Mouse (Mus musculus) stomach, embryonic 15.5 days (tissue): ENCODE results near the gene Gm21981. TPM values are rescaled to one million over a fixed set of nuclear protein-coding genes. Genes with fewer than 3 reads are reported as not detected.

Experiments used
- ATAC-seq: fragments of 200-750 bp; cut with Nextera tagmentation; 2 replicates; pipeline ENCODE4 v1.8.0; 2017; ENCODE audit warnings: low read depth, moderate number of reproducible peaks, moderate TSS enrichment; ENCODE audit not compliant: insufficient read depth, low FRiP score
- H3K27ac ChIP-seq: fragments of 300-500 bp; sonication (generic); 2 replicates; pipeline ENCODE4 v1.5.1; 2015; ENCODE audit warnings: mild to moderate bottlenecking, inconsistent platforms
- H3K27me3 ChIP-seq: fragments of 300-500 bp; sonication (generic); replicated peaks from 2 replicates; pipeline ENCODE4 v1.6.1; 2015; ENCODE audit warnings: inconsistent platforms
- H3K36me3 ChIP-seq: fragments of 300-500 bp; sonication (generic); 2 replicates; pipeline ENCODE4 v1.6.1; 2015; ENCODE audit warnings: inconsistent platforms
- H3K4me1 ChIP-seq: fragments of 300-500 bp; sonication (generic); 2 replicates; pipeline ENCODE4 v1.6.1; 2015; ENCODE audit warnings: inconsistent platforms
- H3K4me2 ChIP-seq: fragments of 300-500 bp; sonication (generic); 2 replicates; pipeline ENCODE4 v1.6.1; 2015; ENCODE audit warnings: mild to moderate bottlenecking, inconsistent platforms
- H3K4me3 ChIP-seq: fragments of 300-500 bp; sonication (generic); replicated peaks from 2 replicates; pipeline ENCODE4 v1.5.1; 2015; ENCODE audit warnings: inconsistent platforms
- H3K9ac ChIP-seq: fragments of 300-500 bp; sonication (generic); 2 replicates; pipeline ENCODE4 v1.6.1; 2015; ENCODE audit warnings: inconsistent platforms
- H3K9me3 ChIP-seq: fragments of 300-500 bp; sonication (generic); 2 replicates; pipeline ENCODE4 v1.6.1; 2016; ENCODE audit warnings: inconsistent platforms
- WGBS: fragments of 180-500 bp; shearing (Covaris S2); methylation state at CpG from one replicate; pipeline ENCODE4 v1.1.7; 2015; 5-methylcytosine and 5-hydroxymethylcytosine counted together
- polyA plus RNA-seq: library from polyadenylated mRNA; unstranded; fragments of >200 nt; fragmentation: Nextera tagmentation; extraction: Ambion mirVana; gene quantifications from 2 replicates; pipeline ENCODE4 v1.2.1, GENCODE M21; 2015

Gm21981 gene
- 0.19 and 0.27 TPM in 2 replicates for polyA plus RNA-seq

GRCm38 (mm10) chr17:47694442-47694502 lies at the start of gene Gm21981:
TSS of gene Gm21981 (minus strand) at chr17:47694455.
- ATAC-seq = no peak
- 0% methylated on average over 3 of the region's 3 CpGs for WGBS
- H3K9me3 ChIP-seq = no peaks in the 10 kb centered on the region
- H3K9ac ChIP-seq = peak within 1 kb of the TSS; percentile 42
- peak within 1 kb of the TSS; percentile 65; the same call in 1 of the 2 replicates for H3K27ac ChIP-seq
- peak within 1 kb of the TSS; percentile 78 for H3K4me3 ChIP-seq
- peaks cover 12% of the 10 kb centered on the region for H3K4me1 ChIP-seq
- no peaks in the 10 kb centered on the region for H3K27me3 ChIP-seq
- no peaks in the 10 kb centered on the region for H3K36me3 ChIP-seq
- H3K4me2 ChIP-seq = peak within 1 kb of the TSS; percentile 95

GRCm38 (mm10) chr17:47742991-47743734 lies 48.9 kb upstream of the Gm21981 start:
- Histone ChIP-seq H3K36me3 (no peaks in the 10 kb centered on the region), H3K4me3 (no peak overlapping the region), H3K4me2 (no peak overlapping the region), H3K4me1 (peaks cover 12% of the 10 kb centered on the region), H3K9ac (no peak overlapping the region), H3K9me3 (no peaks in the 10 kb centered on the region), H3K27me3 (no peaks in the 10 kb centered on the region), H3K27ac (no peak overlapping the region)
- no peak for ATAC-seq
- 40% methylated on average over 16 of the region's 16 CpGs for WGBS

DNA sequence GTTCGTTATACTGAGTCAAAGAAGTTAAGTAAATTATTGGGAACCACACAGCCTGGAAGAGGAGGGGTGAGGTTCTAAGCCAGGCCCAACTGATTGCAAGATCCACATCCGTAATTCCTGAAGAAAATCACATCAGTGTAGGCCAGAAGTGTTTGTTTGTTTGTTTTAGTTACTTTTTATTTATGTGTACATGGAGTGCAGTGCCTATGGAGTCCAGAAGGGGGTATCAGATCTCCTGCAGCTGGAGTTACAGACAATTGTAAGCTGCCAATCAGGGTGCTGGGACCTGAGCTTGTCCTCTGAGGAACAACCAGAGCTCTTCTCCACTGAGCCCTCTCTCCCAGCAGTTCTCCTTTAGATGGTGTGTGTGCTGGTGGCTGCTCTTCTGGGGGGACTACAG lies 45.9 kb upstream of the Gm21981 start:
- H3K4me1 ChIP-seq = peaks cover 17% of the 10 kb centered on the region
- H3K9ac ChIP-seq = no peak overlapping the region
- H3K27me3 ChIP-seq = no peaks in the 10 kb centered on the region
- H3K4me2 ChIP-seq = no peak overlapping the region
- no peak overlapping the region for H3K27ac ChIP-seq
- no peaks in the 10 kb centered on the region for H3K36me3 ChIP-seq
- H3K4me3 ChIP-seq = no peak overlapping the region
- no peaks in the 10 kb centered on the region for H3K9me3 ChIP-seq
- ATAC-seq = no peak
- 87% methylated on average over 2 of the region's 2 CpGs for WGBS

GRCm38 (mm10) chr17:47738879-47739798 lies 44.9 kb upstream of the Gm21981 start:
- H3K4me1 ChIP-seq = peaks cover 17% of the 10 kb centered on the region
- peak overlapping the region; percentile 77 for H3K4me3 ChIP-seq
- peak overlapping the region; percentile 18; the same call in 1 of the 2 replicates for H3K9ac ChIP-seq
- H3K27me3 ChIP-seq = no peaks in the 10 kb centered on the region
- no peak for ATAC-seq
- H3K9me3 ChIP-seq = no peaks in the 10 kb centered on the region
- 0 out of 2 replicates have a peak overlapping the region, but pooled peaks have one; percentile 78 for H3K27ac ChIP-seq
- 18% methylated on average over 20 of the region's 20 CpGs for WGBS
- H3K4me2 ChIP-seq = peak overlapping the region; percentile 99
- H3K36me3 ChIP-seq = no peaks in the 10 kb centered on the region

DNA sequence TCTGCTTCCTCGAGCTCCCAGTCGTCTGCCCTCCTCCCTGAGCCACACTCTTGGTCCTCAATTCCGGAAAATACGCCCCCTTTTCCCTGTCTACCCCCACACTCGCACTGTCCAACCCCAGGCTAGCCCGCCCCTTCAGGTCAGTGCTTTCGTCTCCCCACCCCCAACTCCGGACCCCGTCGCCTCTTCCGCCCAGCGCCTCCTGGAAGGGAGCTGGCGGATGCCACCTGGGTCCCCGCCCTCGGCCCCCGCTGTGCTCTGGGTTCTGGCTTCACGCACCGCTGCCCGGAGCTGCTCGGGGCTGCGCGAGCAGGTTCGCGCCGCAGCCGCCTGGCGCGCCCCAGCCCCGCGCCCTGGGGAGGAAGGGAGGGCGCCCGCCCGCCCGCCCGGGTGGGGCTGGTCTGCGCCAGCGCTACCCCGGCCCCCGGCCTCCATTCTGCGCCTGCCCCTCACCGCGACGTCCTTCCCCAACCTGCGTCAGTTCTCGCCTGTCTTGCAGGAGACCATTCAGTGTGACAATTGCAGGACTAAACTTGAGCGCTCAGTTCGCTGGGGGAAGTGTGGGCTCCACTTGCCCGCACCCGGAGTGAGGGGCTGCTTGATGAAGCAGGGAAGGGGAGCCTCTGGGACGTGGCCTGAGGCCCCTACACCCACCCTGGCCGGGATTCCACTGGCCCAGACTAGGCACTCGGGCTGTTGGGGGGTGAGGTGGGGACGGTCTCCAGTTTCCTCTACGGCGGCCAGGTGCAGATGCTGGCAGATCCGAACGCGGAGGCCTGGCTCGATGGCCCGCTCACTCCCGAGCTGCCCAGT lies 44.0 kb upstream of the Gm21981 start:
- Histone ChIP-seq H3K27ac (peak overlapping the region; percentile 78), H3K9ac (peak overlapping the region; percentile 48), H3K4me1 (peaks cover 17% of the 10 kb centered on the region), H3K4me2 (peak overlapping the region; percentile 99), H3K36me3 (no peaks in the 10 kb centered on the region), H3K9me3 (no peaks in the 10 kb centered on the region), H3K27me3 (no peaks in the 10 kb centered on the region), H3K4me3 (peak overlapping the region; percentile 77)
- ATAC-seq = peak; percentile 38
- 1% methylated on average over 57 of the region's 61 CpGs for WGBS

GRCm38 (mm10) chr17:47737271-47738065 lies 43.2 kb upstream of the Gm21981 start:
- H3K36me3 ChIP-seq = no peaks in the 10 kb centered on the region
- H3K27me3 ChIP-seq = no peaks in the 10 kb centered on the region
- H3K9me3 ChIP-seq = no peaks in the 10 kb centered on the region
- peak overlapping the region; percentile 99 for H3K4me2 ChIP-seq
- peak overlapping the region; percentile 78 for H3K27ac ChIP-seq
- peak; percentile 91 for ATAC-seq
- peak overlapping the region; percentile 58 for H3K9ac ChIP-seq
- WGBS = 0% methylated on average over 46 of the region's 60 CpGs
- H3K4me3 ChIP-seq = peak overlapping the region; percentile 77
- H3K4me1 ChIP-seq = peaks cover 17% of the 10 kb centered on the region

- no peaks in the 10 kb centered on the region for H3K9me3 ChIP-seq
- H3K4me2 ChIP-seq = peak within 1 kb of the TSS; percentile 99
- peak within 1 kb of the TSS; percentile 77 for H3K4me3 ChIP-seq
- peak within 1 kb of the TSS; percentile 58 for H3K9ac ChIP-seq
- peaks cover 17% of the 10 kb centered on the region for H3K4me1 ChIP-seq
- H3K36me3 ChIP-seq = no peaks in the 10 kb centered on the region
- under 1% methylated on average over 38 of the region's 47 CpGs for WGBS
- peak; percentile 59 for ATAC-seq
- no peaks in the 10 kb centered on the region for H3K27me3 ChIP-seq
- H3K27ac ChIP-seq = peak within 1 kb of the TSS; percentile 78
Observed at GRCm38 (mm10) chr17:47736856-47737255, 42.6 kb upstream of the Gm21981 start, which contains the start of gene Tfeb. TSS of gene Tfeb (plus strand) at chr17:47737030.

DNA sequence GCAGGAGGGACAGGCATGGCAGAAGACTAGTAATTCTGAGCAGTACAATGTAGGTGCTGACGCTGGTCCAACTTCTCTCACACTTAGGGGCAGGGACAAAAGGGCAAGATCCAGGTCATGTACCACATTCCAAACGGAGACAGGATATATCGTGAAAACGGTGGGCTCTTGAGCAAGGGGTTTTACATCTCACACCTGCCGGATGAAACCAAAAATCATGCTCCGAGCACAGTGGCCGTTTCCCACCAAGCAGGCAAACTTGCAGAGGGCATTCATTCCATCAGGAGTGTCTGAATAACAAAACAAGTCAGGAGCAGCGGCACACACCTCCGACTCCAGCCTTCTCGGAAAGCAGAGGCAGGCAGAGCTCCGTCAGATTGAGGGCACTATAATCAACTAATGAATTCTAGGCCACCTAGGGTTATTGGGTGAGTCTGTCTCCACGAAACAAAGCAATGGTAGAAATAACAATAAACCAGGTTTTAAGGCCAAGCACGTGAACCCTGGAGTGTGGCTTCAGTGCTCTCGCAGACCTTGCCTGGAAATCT lies 41.4 kb upstream of the Gm21981 start:
- H3K9me3 ChIP-seq = no peaks in the 10 kb centered on the region
- no peaks in the 10 kb centered on the region for H3K27me3 ChIP-seq
- H3K4me1 ChIP-seq = peaks cover 17% of the 10 kb centered on the region
- no peak overlapping the region for H3K27ac ChIP-seq
- no peak for ATAC-seq
- no peak overlapping the region for H3K4me3 ChIP-seq
- WGBS = 73% methylated on average over 14 of the region's 14 CpGs
- no peak overlapping the region for H3K9ac ChIP-seq
- no peaks in the 10 kb centered on the region for H3K36me3 ChIP-seq
- H3K4me2 ChIP-seq = no peak overlapping the region

GRCm38 (mm10) chr17:47730633-47731575 lies 36.6 kb upstream of the Gm21981 start:
- H3K36me3 ChIP-seq = no peaks in the 10 kb centered on the region
- no peak overlapping the region for H3K9ac ChIP-seq
- no peak overlapping the region for H3K27ac ChIP-seq
- H3K4me3 ChIP-seq = no peak overlapping the region
- H3K9me3 ChIP-seq = no peaks in the 10 kb centered on the region
- no peak for ATAC-seq
- H3K4me1 ChIP-seq = no peaks in the 10 kb centered on the region
- no peaks in the 10 kb centered on the region for H3K27me3 ChIP-seq
- 54% methylated on average over 24 of the region's 24 CpGs for WGBS
- H3K4me2 ChIP-seq = no peak overlapping the region

DNA sequence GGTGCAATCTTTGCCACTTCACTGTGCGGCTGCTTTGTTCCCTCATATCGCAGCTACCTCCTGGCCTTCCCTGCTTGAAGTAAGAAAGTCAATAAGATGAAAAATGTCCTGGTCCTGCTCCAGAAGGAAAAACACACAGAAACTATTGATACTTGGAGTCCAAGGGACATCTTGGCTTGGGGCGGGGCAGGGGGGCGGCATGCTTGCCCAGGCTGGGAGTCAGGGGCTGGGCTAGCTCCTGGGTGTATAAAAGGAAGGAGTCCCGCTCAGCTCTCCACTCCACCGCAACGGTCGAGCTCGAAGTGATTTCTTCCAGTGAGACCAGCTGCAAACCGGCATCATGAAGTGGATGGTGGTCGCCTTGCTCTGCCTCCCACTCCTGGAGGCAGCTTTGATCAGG lies 32.3 kb upstream of the Gm21981 start, which contains the start of gene Pgc:
Pgc (plus strand) TSS at position 277 of the 400 bp plus-strand sequence.
- no peaks in the 10 kb centered on the region for H3K9me3 ChIP-seq
- H3K4me3 ChIP-seq = no peak within 1 kb of the TSS
- H3K36me3 ChIP-seq = no peaks in the 10 kb centered on the region
- H3K27me3 ChIP-seq = no peaks in the 10 kb centered on the region
- H3K4me2 ChIP-seq = no peak within 1 kb of the TSS
- 69% methylated on average over 11 of the region's 11 CpGs for WGBS
- ATAC-seq = 0 out of 2 replicates have a peak, but pooled peaks have one; percentile 37
- H3K9ac ChIP-seq = no peak within 1 kb of the TSS
- H3K27ac ChIP-seq = no peak within 1 kb of the TSS
- H3K4me1 ChIP-seq = no peaks in the 10 kb centered on the region
